Mouse (Mus musculus) spleen, adult 10 weeks (tissue): ENCODE data around the gene Gm49721. TPM values are rescaled to one million over a fixed set of nuclear protein-coding genes. Genes with fewer than 3 reads are reported as not detected.

Experiments
- polyA plus RNA-seq: library from polyadenylated mRNA; stranded (reverse); fragments of 350-450 nt; fragmentation: Illumina TruSeq; extraction: RNeasy Lipid Tissue Mini Kit (QIAGEN cat#74804); gene quantifications from one replicate; pipeline ENCODE4 v1.2.3, GENCODE M21; 2015; ENCODE audit warnings: low replicate concordance; ENCODE audit not compliant: insufficient read depth

Gm49721 gene
- not detected for polyA plus RNA-seq

GRCm38 (mm10) chr17:6978287-6979248, at the start of gene Gm49721:
Gm49721 (plus strand) TSS chr17:6978904.

GRCm38 (mm10) chr17:6947984-6948768, 30.5 kb upstream of the Gm49721 start, which contains the start of gene Rsph3b:
Rsph3b (minus strand) TSS chr17:6948682.

GRCm38 (mm10) chr17:6960776-6961175, 17.9 kb upstream of the Gm49721 start, which contains the start of gene Tagap1:
Tagap1 (minus strand) TSS chr17:6961156.

GRCm38 (mm10) chr17:6970334-6970733, 8.4 kb upstream of the Gm49721 start, which contains the start of gene Rnaset2b:
Rnaset2b (plus strand) TSS chr17:6970634.

GRCm38 (mm10) chr17:7025257-7025656, 46.6 kb downstream of the Gm49721 start, which contains the start of gene Gm1604a:
Gm1604a (plus strand) TSS chr17:7025568.

Other genes with a start within 250 kb of the Gm49721 start
- 161 TPM for gene Ezr, start 196.1 kb upstream of the Gm49721 start, polyA plus RNA-seq
- gene Rsph3b, start 30.2 kb upstream of the Gm49721 start, polyA plus RNA-seq = 20.9 TPM
- gene Tagap1, start 17.7 kb upstream of the Gm49721 start, polyA plus RNA-seq = 42.7 TPM
- 413 TPM for gene Rnaset2b, start 8.3 kb upstream of the Gm49721 start, polyA plus RNA-seq
- gene Gm1604a, start 46.7 kb downstream of the Gm49721 start, polyA plus RNA-seq = not detected
- gene Rps6ka2, start 191.2 kb downstream of the Gm49721 start, polyA plus RNA-seq = 3.2 TPM